Mouse (Mus musculus) forebrain, postnatal 0 days (tissue): ENCODE data around the gene Lsm12. TPM values are rescaled to one million over a fixed set of nuclear protein-coding genes. Genes with fewer than 3 reads are reported as not detected.

Source experiments
- ATAC-seq: fragments of 200-750 bp; cut with Nextera tagmentation; 2 replicates; pipeline ENCODE4 v1.8.0; 2017; ENCODE audit warnings: mild to moderate bottlenecking, moderate library complexity
- DNase-seq: peaks from one replicate; pipeline ENCODE4 v3.0.0-alpha.2; 2015
- H3K27ac ChIP-seq: fragments of 300-500 bp; sonication (generic); 2 replicates; pipeline ENCODE4 v1.5.1; 2014; ENCODE audit warnings: low read depth, mild to moderate bottlenecking, antibody characterized with exemption, low read length, moderate library complexity, mixed read lengths
- H3K27me3 ChIP-seq: fragments of 300-500 bp; sonication (generic); 2 replicates; pipeline ENCODE4 v1.6.1; 2014; ENCODE audit warnings: mild to moderate bottlenecking, low read length, mixed read lengths; ENCODE audit not compliant: insufficient read depth
- H3K36me3 ChIP-seq: fragments of 300-500 bp; sonication (generic); 2 replicates; pipeline ENCODE4 v1.6.1; 2014; ENCODE audit warnings: mild to moderate bottlenecking, moderate library complexity; ENCODE audit not compliant: insufficient read depth
- H3K4me1 ChIP-seq: fragments of 300-500 bp; sonication (generic); 2 replicates; pipeline ENCODE4 v1.6.1; 2014; ENCODE audit warnings: antibody characterized with exemption; ENCODE audit not compliant: insufficient read depth
- H3K4me2 ChIP-seq: fragments of 300-500 bp; sonication (generic); 2 replicates; pipeline ENCODE4 v1.6.1; 2014; ENCODE audit warnings: low read depth, mild to moderate bottlenecking, moderate library complexity
- H3K4me3 ChIP-seq: fragments of 300-500 bp; sonication (generic); 2 replicates; pipeline ENCODE4 v1.5.1; 2014; ENCODE audit warnings: low read depth, low read length, mixed read lengths
- H3K9ac ChIP-seq: fragments of 300-500 bp; sonication (generic); 2 replicates; pipeline ENCODE4 v1.6.1; 2014; ENCODE audit warnings: mild to moderate bottlenecking
- H3K9me3 ChIP-seq: fragments of 300-500 bp; sonication (generic); 2 replicates; pipeline ENCODE4 v1.6.1; 2016; ENCODE audit warnings: low read length
- CTCF ChIP-seq: sonication (generic); IDR thresholded peaks from 2 replicates; pipeline ENCODE4 v1.5.1; 2016; ENCODE audit warnings: antibody characterized with exemption, control low read depth, low read depth
- WGBS: fragments of 180-500 bp; shearing (Covaris S2); extraction: QIAGEN DNeasy Blood & Tissue Kit; methylation state at CpG from one replicate; pipeline ENCODE4 v1.1.7; 2014; 5-methylcytosine and 5-hydroxymethylcytosine counted together
- polyA plus RNA-seq: library from polyadenylated mRNA; unstranded; fragments of >200 nt; fragmentation: Nextera tagmentation; extraction: Ambion mirVana; gene quantifications from 2 replicates; pipeline ENCODE4 v1.2.1, GENCODE M21; 2015
- total RNA-seq: library from RNA; depleted of rRNA; stranded (reverse); fragments of >200 nt; gene quantifications from 2 replicates; pipeline ENCODE4 v1.2.3, GENCODE M21; 2014

The Lsm12 gene
- total and polyA plus RNA-seq, 2 experiments from 2014 or later = 86.4 to 145 TPM

DNA sequence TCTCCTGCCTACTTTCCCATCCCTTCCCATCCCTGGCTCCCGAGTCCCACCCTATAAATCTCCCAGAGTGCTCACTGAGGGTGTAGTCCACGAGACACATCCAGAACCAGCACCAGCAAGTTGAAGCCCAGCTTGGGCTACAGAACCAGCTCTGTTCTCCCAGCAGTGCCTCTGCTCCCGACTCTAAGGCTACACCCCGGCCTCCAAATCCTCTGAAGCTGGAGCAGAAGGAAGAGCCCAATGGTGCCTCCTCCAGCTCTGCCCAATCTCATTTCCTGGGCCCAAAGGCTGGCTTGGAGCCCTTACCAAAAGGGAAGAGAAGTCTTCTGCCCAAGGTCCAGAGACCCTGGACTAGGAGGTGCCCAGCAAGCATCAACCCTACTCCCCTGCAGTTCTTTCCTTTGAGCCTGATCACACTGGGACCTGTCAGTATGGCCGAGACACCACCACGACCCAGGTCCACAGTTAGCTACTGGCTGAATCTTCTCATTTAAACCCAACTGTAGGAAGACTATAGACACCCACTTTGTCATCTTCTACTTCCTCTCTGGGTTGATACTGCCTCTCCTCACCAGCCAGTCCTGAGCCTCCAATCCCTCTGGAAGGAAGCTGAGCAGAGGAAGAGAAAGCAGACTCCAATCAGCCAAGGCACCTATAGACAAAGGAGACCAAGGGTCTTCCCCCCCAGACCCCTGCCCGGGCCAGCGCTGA is 36.3 kb upstream of the Lsm12 start:
- WGBS = 88% methylated on average over 8 of the region's 8 CpGs
- TF ChIP-seq CTCF = no peak
- peaks cover 44% of the 10 kb centered on the region for H3K4me1 ChIP-seq
- ATAC-seq (no peak), DNase-seq (no peak)
- H3K27me3 ChIP-seq = no peaks in the 10 kb centered on the region
- H3K27ac ChIP-seq = no peak overlapping the region
- H3K36me3 ChIP-seq = peaks cover 46% of the 10 kb centered on the region
- no peak overlapping the region for H3K4me2 ChIP-seq
- no peak overlapping the region for H3K9ac ChIP-seq
- no peak overlapping the region for H3K4me3 ChIP-seq
- no peaks in the 10 kb centered on the region for H3K9me3 ChIP-seq

DNA sequence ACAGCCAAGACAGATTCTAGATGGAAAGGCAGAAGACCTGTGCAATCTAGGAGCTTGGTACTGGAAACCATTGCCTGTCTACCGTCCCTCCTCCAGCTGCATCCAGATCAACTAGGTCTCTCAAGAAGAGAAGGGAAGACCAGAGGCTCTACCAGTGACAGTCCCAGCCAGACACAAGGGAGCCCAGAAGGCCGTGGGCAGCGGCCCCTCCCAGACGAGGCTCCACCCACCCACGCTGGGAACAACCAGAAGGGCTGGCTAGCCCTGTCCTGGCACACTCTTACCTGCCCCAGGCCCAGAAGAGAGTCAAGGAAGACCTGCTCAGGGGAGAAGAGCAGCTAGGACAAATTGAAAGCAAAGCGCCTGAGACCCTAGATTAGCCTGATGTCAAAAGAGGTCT is 35.4 kb upstream of the Lsm12 start:
- no peak overlapping the region for H3K4me3 ChIP-seq
- no peak for TF ChIP-seq CTCF
- ATAC-seq (no peak), DNase-seq (no peak)
- H3K4me2 ChIP-seq = no peak overlapping the region
- H3K4me1 ChIP-seq = peaks cover 37% of the 10 kb centered on the region
- no peaks in the 10 kb centered on the region for H3K9me3 ChIP-seq
- no peak overlapping the region for H3K27ac ChIP-seq
- 68% methylated on average over 6 of the region's 6 CpGs for WGBS
- H3K9ac ChIP-seq = no peak overlapping the region
- H3K27me3 ChIP-seq = no peaks in the 10 kb centered on the region
- peaks cover 46% of the 10 kb centered on the region for H3K36me3 ChIP-seq

DNA sequence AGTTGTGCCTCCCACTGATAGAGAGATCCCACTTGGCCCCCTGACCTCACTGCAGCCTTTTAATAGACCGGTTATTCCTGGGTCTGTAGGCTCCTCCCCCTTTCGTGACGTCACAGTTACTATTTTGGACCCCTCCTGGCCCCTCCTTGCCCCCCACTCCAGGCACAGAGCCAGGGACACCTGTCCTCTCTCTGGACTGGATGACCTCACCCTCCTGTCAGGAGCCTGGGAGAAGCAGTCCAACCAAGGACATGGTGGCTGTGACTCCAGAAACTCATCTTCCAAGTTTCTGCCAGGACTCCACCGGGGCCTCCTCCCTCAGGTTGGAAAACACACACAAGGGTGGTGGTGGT is 34.9 kb upstream of the Lsm12 start:
- TF ChIP-seq CTCF = no peak
- Histone ChIP-seq H3K27ac (no peak overlapping the region), H3K27me3 (no peaks in the 10 kb centered on the region), H3K4me2 (no peak overlapping the region), H3K9ac (no peak overlapping the region), H3K36me3 (peaks cover 46% of the 10 kb centered on the region), H3K9me3 (no peaks in the 10 kb centered on the region), H3K4me1 (peaks cover 40% of the 10 kb centered on the region), H3K4me3 (no peak overlapping the region)
- no peak for ATAC-seq
- DNase-seq = no peak
- WGBS = 75% methylated on average over 4 of the region's 4 CpGs

DNA sequence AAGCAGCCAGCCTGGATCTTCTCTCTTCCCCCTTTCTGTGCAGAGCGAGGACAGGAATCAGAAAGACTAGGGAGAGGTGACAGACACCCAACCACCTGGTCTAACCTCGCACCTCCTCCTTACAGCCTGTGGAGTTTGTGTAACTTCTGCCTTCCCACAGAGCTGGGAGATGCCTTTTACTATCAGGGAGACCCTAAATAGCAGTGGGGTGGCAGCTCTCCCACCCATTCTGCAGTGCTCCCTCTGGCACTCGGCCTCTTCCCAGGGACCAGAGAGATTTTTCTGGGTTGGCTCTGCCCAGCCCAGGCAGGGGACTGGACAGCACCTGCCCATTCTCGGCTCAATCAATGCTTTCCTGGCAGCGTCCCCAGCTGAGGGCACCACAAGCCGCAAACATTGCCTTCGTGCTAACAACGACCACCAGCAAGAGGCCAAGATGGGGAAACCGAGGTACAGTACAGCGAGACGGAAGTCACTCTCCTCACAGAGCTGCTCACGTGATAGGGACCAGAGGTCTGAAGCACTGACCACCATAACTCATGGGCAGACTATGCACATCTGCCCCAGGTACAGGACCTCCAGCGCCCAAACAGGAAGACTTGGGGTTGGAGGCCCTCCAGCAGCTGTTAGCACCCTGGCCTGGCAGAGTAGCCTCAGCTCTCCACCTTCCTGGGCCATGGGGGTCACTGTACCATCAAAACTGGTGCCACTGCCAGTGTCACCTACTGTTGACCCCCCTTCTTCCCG is 34.3 kb upstream of the Lsm12 start:
- no peak for DNase-seq
- Histone ChIP-seq H3K27ac (peak overlapping the region; percentile 83), H3K4me1 (peaks cover 40% of the 10 kb centered on the region), H3K9ac (no peak overlapping the region), H3K27me3 (no peaks in the 10 kb centered on the region), H3K36me3 (peaks cover 46% of the 10 kb centered on the region), H3K4me3 (peak overlapping the region; percentile 36; the same call in 1 of the 2 replicates), H3K9me3 (no peaks in the 10 kb centered on the region), H3K4me2 (peak overlapping the region; percentile 67)
- no peak for TF ChIP-seq CTCF
- peak; percentile 42 for ATAC-seq
- 45% methylated on average over 14 of the region's 14 CpGs for WGBS

DNA sequence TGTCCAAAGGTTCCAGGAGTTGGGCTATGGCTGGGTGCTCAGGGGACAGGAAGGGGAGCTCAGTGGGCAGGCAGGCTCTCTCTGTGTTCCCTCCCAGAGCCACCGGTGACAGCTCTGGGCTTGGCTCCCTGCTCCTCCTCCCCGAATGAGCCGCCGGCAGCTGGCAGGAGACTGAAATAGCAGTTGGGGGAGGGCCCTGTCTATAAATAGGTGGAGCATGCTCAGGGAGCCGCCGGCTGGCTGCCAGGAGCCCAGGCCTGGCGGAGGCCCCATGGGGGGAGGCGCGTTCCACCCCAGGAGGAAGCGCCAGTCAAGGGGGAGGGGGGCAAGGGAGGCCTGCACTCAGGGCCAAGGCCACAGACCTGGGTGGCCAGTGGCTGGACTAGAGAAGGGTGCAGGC is 33.7 kb upstream of the Lsm12 start:
- Histone ChIP-seq H3K4me1 (peaks cover 40% of the 10 kb centered on the region), H3K9me3 (no peaks in the 10 kb centered on the region), H3K36me3 (peaks cover 40% of the 10 kb centered on the region), H3K4me3 (peak overlapping the region; percentile 36), H3K9ac (peak overlapping the region; percentile 50), H3K27ac (peak overlapping the region; percentile 83), H3K27me3 (no peaks in the 10 kb centered on the region), H3K4me2 (peak overlapping the region; percentile 67)
- DNase-seq = peak; percentile 92
- ATAC-seq = peak; percentile 92
- TF ChIP-seq CTCF = no peak
- 0% methylated on average over 10 of the region's 10 CpGs for WGBS

DNA sequence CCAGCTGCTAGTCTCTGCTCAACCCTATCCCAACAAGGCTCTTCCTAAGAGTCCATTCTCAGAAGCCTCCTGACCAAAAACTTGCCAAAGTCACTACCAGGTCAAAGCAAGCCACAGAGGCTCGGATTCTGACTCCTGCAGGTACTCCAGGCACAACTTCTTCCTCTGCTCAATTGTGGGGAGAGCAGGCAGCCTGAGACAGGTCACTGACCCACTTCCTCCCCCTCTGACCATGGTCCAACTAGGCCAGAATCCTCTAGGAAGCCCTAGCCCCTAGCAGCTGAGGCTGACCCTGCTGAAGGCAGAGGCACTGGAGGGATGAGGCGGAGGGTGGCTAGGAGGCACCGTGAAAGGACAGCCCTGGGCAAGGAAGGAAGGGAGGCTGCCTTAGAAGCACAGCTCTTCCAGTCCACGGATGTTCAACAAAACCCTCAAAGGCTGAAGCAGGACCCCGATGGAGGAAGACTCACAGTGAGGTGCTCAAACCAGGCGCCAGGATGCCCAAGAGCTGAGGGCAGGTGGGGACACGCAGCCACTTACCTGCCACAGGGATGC is 32.9 kb upstream of the Lsm12 start:
- 69% methylated on average over 7 of the region's 7 CpGs for WGBS
- peak overlapping the region; percentile 67 for H3K4me2 ChIP-seq
- H3K4me1 ChIP-seq = peaks cover 40% of the 10 kb centered on the region
- H3K4me3 ChIP-seq = peak overlapping the region; percentile 36; the same call in 1 of the 2 replicates
- H3K36me3 ChIP-seq = peaks cover 34% of the 10 kb centered on the region
- H3K9me3 ChIP-seq = no peaks in the 10 kb centered on the region
- no peak for DNase-seq
- ATAC-seq = no peak
- H3K9ac ChIP-seq = peak overlapping the region; percentile 50
- no peaks in the 10 kb centered on the region for H3K27me3 ChIP-seq
- peak overlapping the region; percentile 83 for H3K27ac ChIP-seq
- TF ChIP-seq CTCF = no peak

DNA sequence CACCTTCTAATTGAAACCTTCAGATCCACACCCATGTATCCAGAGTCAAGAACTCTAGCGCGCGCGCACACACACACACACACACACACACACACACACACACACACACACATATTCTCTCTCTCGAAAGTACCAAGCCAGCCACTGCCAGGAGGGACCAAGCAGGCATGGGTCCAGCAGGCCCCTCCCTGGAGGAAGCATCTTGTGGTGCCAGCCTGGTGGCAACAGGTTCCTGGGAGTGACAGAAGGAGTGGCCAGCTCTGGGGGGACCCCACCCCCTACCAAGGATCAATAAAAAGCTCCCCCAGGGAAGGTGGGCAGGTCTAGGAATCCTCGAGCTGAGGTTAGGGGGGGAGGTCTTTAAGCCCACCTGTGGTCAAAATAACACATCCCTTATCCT is 32.3 kb upstream of the Lsm12 start:
- Histone ChIP-seq H3K27ac (no peak overlapping the region), H3K4me1 (peaks cover 41% of the 10 kb centered on the region), H3K9me3 (no peaks in the 10 kb centered on the region), H3K4me3 (peak overlapping the region; percentile 36; the same call in 1 of the 2 replicates), H3K27me3 (no peaks in the 10 kb centered on the region), H3K36me3 (peaks cover 28% of the 10 kb centered on the region), H3K9ac (no peak overlapping the region), H3K4me2 (peak overlapping the region; percentile 67)
- 71% methylated on average over 6 of the region's 6 CpGs for WGBS
- DNase-seq (no peak), ATAC-seq (no peak)
- no peak for TF ChIP-seq CTCF
